Mouse (Mus musculus): ENCODE measurements around the gene Kcnh1.

The Kcnh1 gene

GRCm38 (mm10) chr1:192531490-192532146, 341.0 kb downstream of the Kcnh1 start:
- no peak for DNase-seq (ENCODE audit: low read depth)

GRCm38 (mm10) chr1:192532212-192532611, 341.6 kb downstream of the Kcnh1 start:
- DNase-seq (ENCODE audit: low read depth) = no peak

- no peak for DNase-seq (ENCODE audit: low read depth)
Observed at GRCm38 (mm10) chr1:192533016-192533415, 342.4 kb downstream of the Kcnh1 start.

- DNase-seq (ENCODE audit: low read depth) = no peak
Observed at GRCm38 (mm10) chr1:192536440-192536839, 345.9 kb downstream of the Kcnh1 start.

- DNase-seq (ENCODE audit: low read depth) = no peak
Observed at GRCm38 (mm10) chr1:192537169-192537568, 346.6 kb downstream of the Kcnh1 start.

- DNase-seq (ENCODE audit: low read depth) = no peak
Observed at GRCm38 (mm10) chr1:192542093-192542492, 351.5 kb downstream of the Kcnh1 start.

- no peak for DNase-seq (ENCODE audit: low read depth)
Observed at GRCm38 (mm10) chr1:192543686-192544085, 353.1 kb downstream of the Kcnh1 start.

- DNase-seq (ENCODE audit: low read depth) = no peak
Observed at GRCm38 (mm10) chr1:192544091-192544490, 353.5 kb downstream of the Kcnh1 start.

- no peak for DNase-seq (ENCODE audit: low read depth)
Observed at GRCm38 (mm10) chr1:192544901-192545300, 354.3 kb downstream of the Kcnh1 start.

GRCm38 (mm10) chr1:192546843-192547242, 356.3 kb downstream of the Kcnh1 start:
- DNase-seq (ENCODE audit: low read depth) = no peak

GRCm38 (mm10) chr1:192550561-192550960, 360.0 kb downstream of the Kcnh1 start:
- no peak for DNase-seq (ENCODE audit: low read depth)

- no peak for DNase-seq (ENCODE audit: low read depth)
Observed at GRCm38 (mm10) chr1:192555516-192555915, 364.9 kb downstream of the Kcnh1 start.

GRCm38 (mm10) chr1:192557978-192558594, 367.5 kb downstream of the Kcnh1 start:
- DNase-seq (ENCODE audit: low read depth) = no peak

- no peak for DNase-seq (ENCODE audit: low read depth)
Observed at GRCm38 (mm10) chr1:192559341-192559740, 368.8 kb downstream of the Kcnh1 start.

Measured in induced T-regulatory cell, adult 2 months (primary cell).